ENCODE assay signal across 23 mouse cellular contexts in genomic region chr11:117678155-117678554, GRCm38 (mm10).
"Had no signal": no experiment of that assay in that cellular context is flagged by ENCODE, and none has a peak within 500 bp of the region (broad histone marks: within the 10 kb centered on the region; RNA-seq: fewer than 3 reads in every experiment).

No protein-coding gene starts in this region.

- H3K9ac ChIP-seq: hindbrain, embryonic 12.5 days; hindbrain, embryonic 14.5 days; intestine, embryonic 15.5 days; limb, embryonic 12.5 days; liver, embryonic 13.5 days; liver, embryonic 15.5 days had no signal

- DNase-seq: gastrocnemius, postnatal 25 days; heart, adult 2 months; heart, postnatal 14 days; heart, postnatal 36 days; kidney, adult 18-20 months; kidney, adult 8-10 months; kidney, postnatal 4 days; layer of hippocampus, adult 9-11 months; liver; liver, embryonic 13.5 days had no signal

- ATAC-seq: hindbrain, embryonic 16.5 days; inflammation-experienced regulatory T-cells, adult 6 months; intestine, embryonic 15.5 days; intestine, postnatal 0 days had no signal

- H3K4me1 ChIP-seq: intestine, embryonic 15.5 days; limb, embryonic 12.5 days; liver, embryonic 15.5 days had no signal

- H3K36me3 ChIP-seq: heart, embryonic 12.5 days; hindbrain, embryonic 12.5 days; intestine, embryonic 15.5 days; limb, embryonic 12.5 days; liver, embryonic 15.5 days had no signal

- H3K27ac ChIP-seq: heart, adult 2 months; hindbrain, embryonic 10.5 days; hindbrain, embryonic 12.5 days; hindbrain, embryonic 14.5 days; intestine, embryonic 15.5 days; left cerebral cortex, adult 2 months; limb, embryonic 10.5 days; limb, embryonic 12.5 days; liver, embryonic 13.5 days; liver, embryonic 15.5 days had no signal

- H3K4me3 ChIP-seq: heart, adult 2 months; heart, embryonic 12.5 days; hindbrain, embryonic 10.5 days; hindbrain, embryonic 12.5 days; intestine, embryonic 15.5 days; left cerebral cortex, adult 2 months; limb, embryonic 10.5 days; limb, embryonic 12.5 days; liver, embryonic 13.5 days; liver, embryonic 15.5 days had no signal

- H3K9me3 ChIP-seq: heart, embryonic 12.5 days; hindbrain, embryonic 12.5 days; intestine, embryonic 15.5 days; limb, embryonic 10.5 days; limb, embryonic 12.5 days; liver, embryonic 13.5 days; liver, embryonic 15.5 days had no signal

- H3K4me2 ChIP-seq: heart, embryonic 12.5 days; hindbrain, embryonic 12.5 days; hindbrain, embryonic 14.5 days; intestine, embryonic 15.5 days; limb, embryonic 12.5 days; liver, embryonic 11.5 days; liver, embryonic 13.5 days; liver, embryonic 15.5 days had no signal

- H3K27me3 ChIP-seq: heart, embryonic 12.5 days; hindbrain, embryonic 12.5 days; intestine, embryonic 15.5 days; limb, embryonic 12.5 days; liver, embryonic 13.5 days; liver, embryonic 15.5 days had no signal
